Mouse (Mus musculus) cortical plate, adult 2 months (tissue): ENCODE measurements around the gene E130114P18Rik. TPM values are rescaled to one million over a fixed set of nuclear protein-coding genes. Genes with fewer than 3 reads are reported as not detected.

Source experiments
- H3K27ac ChIP-seq: fragments of 200-500 bp; 2 replicates; pipeline ENCODE4 v1.5.1; 2012; ENCODE audit warnings: low read length, control low read depth, inconsistent platforms; ENCODE audit not compliant: insufficient read depth
- H3K4me1 ChIP-seq: fragments of 200-500 bp; 2 replicates; pipeline ENCODE4 v1.6.1; 2011; ENCODE audit warnings: low read length; ENCODE audit not compliant: control insufficient read depth, insufficient read depth
- H3K4me3 ChIP-seq: fragments of 200-500 bp; 2 replicates; pipeline ENCODE4 v1.5.1; 2011; ENCODE audit warnings: mild to moderate bottlenecking, low read length, control low read depth; ENCODE audit not compliant: insufficient read depth
- CTCF ChIP-seq: fragments of 200-500 bp; IDR thresholded peaks from 2 replicates; pipeline ENCODE4 v1.5.1; 2011; ENCODE audit warnings: mild to moderate bottlenecking, control low read depth, low read length; ENCODE audit not compliant: insufficient read depth; ENCODE audit errors: extremely low read depth
- POLR2A ChIP-seq: fragments of 200-500 bp; IDR thresholded peaks from 2 replicates; pipeline ENCODE4 v1.6.1; 2011; ENCODE audit warnings: mild to moderate bottlenecking, low read length, control low read depth; ENCODE audit not compliant: insufficient read depth; ENCODE audit errors: extremely low read depth
- polyA plus RNA-seq: library from polyadenylated mRNA; depleted of rRNA; stranded (reverse); fragments of >200 nt; gene quantifications from 2 replicates; pipeline ENCODE4 v1.2.3, GENCODE M21; 2012

Gene E130114P18Rik
- polyA plus RNA-seq, 1 experiment = 12.7 TPM

DNA sequence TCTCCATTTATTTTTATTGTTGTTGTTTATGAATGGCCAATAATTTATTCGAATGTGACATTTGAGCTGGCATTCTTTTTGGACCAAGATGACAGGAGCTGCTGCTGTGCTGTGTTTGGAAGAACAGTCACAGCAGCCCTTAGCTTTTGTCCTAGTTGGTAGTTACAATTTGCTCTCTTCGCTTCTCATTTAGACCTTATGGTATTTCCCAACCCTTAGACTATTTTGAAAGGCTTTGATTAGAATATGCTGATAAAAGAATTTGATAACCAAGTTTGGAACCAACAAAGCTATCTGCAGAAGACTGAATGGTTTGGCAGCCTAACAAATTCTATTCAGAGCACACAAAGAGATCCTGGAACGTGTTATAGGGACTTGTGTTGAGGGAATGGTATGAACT lies 40.6 kb upstream of the E130114P18Rik start:
- no peak overlapping the region for H3K4me3 ChIP-seq
- no peaks in the 10 kb centered on the region for H3K4me1 ChIP-seq
- TF ChIP-seq POLR2A = no peak
- TF ChIP-seq CTCF = no peak
- no peak overlapping the region for H3K27ac ChIP-seq

DNA sequence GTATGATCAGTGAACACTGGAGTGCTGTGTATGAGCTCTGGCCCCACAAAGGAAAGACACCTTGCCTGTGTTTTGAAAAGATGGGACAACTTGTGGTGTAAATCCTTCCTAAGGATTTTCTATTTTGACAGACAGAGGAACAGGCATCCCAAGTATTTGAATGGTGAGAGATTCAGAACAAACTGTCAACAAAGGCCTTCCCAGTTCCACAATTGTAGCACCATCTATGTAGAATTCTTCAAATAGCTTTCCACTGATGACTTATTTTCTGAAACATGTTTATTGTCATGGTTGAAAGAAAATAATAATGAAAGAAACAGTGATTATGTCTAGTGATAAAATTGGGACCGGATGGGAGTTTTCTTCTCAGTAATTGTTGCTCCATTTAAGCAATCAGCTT lies 39.9 kb upstream of the E130114P18Rik start:
- Histone ChIP-seq H3K4me1 (no peaks in the 10 kb centered on the region), H3K4me3 (no peak overlapping the region)
- TF ChIP-seq POLR2A = no peak

DNA sequence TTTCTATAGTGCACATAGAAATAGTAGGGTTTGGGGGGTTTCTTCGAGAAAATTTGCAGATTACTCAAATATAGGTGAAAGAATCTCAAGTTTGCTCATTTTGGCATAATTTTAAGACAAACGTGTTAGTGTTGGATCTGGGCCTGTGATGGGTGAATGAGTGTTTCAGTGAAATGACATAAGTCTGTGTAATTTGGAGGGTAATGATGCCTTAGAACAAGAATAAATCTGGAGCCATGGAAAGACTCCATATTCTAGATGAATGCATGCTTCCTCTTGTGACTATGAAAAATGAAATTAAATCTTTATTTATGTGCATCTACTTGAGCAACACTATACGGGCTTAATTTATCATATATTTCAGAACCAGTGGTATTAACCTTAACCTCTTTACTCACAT lies 38.9 kb upstream of the E130114P18Rik start:
- Histone ChIP-seq H3K27ac (no peak overlapping the region), H3K4me3 (no peak overlapping the region), H3K4me1 (no peaks in the 10 kb centered on the region)
- TF ChIP-seq CTCF (no peak), POLR2A (no peak)

More for the DNA sequence above, 39.9 kb upstream of the E130114P18Rik start:
- H3K27ac ChIP-seq = no peak overlapping the region

DNA sequence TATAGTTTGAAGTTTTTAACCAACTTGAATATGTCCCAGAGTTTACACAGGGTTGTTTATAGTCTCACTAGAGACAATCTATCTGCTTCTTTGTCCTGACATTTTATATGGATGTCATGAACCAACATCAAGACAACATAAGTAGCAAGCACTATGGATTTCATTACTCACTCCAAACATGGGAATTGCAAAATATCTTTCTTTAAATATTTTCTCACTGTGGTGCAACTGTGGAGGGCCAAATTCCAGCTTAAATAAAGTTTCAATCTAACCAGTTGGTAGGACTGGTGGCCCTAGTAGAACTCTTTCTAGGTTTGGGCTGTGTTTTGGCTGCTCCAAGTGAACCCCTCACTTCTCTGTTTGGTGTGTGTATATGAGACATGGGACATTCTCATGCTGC lies 38.1 kb upstream of the E130114P18Rik start:
- Histone ChIP-seq H3K4me1 (no peaks in the 10 kb centered on the region), H3K27ac (no peak overlapping the region), H3K4me3 (no peak overlapping the region)
- TF ChIP-seq CTCF (no peak), POLR2A (no peak)

DNA sequence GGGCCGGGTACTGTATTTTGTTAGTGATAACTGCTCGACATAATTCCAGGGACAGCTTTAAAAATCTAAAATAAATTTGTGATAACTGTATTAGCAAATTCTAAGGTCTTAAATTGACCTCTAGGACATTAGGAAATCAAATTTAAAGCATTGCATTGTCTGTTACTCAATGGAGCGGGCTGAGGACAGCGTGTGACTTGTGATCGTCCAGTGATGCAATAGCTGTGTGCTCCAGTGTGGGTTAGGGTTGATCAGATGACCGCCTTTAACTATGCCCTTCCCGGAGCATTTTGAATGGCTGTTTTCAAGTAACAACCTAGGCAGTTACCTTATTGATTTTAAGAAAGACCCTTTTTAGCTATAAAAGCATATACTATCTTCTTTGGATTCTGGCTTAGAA lies 36.6 kb upstream of the E130114P18Rik start:
- no peak overlapping the region for H3K27ac ChIP-seq
- no peak overlapping the region for H3K4me3 ChIP-seq
- TF ChIP-seq CTCF (no peak), POLR2A (no peak)
- no peaks in the 10 kb centered on the region for H3K4me1 ChIP-seq

DNA sequence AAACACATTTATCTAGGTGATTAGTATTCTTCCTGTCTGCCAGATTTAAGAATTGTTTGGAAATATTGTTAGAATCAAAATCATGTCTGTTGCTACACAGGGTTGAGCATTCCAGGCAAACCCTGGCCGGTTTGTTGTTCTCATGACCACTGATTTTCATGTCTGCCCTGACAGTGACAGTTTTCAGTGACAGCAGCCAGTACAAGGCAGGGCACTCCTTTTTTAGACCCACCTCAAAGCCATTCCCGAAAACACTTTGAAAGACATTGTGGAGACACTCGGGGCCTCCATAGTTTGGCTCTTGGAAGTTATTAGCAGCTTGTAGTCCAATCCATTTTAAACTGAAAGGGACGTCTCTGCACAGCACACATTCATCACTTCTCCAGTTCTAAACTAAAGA lies 36.1 kb upstream of the E130114P18Rik start:
- Histone ChIP-seq H3K4me3 (no peak overlapping the region), H3K4me1 (no peaks in the 10 kb centered on the region), H3K27ac (no peak overlapping the region)
- TF ChIP-seq CTCF (no peak), POLR2A (no peak)

DNA sequence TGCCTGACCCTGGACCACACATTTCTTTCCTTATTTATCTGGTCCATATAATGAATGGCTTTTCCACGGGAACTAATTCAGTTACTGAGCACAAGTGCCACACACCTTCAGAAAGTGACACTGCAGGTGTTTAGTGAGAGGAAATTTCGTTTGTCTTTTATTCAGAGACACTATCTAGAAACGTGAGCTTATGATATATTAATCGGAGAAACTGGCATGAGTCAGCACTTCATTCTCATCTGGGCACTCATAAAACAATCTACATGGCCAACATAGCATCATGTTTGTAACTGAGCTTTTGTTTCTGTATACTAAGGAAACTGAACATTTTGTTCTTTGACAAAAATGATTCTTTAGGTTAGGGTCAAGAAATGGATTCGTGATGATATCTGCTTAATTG lies 35.2 kb upstream of the E130114P18Rik start:
- H3K4me1 ChIP-seq = no peaks in the 10 kb centered on the region
- H3K4me3 ChIP-seq = no peak overlapping the region
- TF ChIP-seq POLR2A = no peak
- TF ChIP-seq CTCF = no peak
- H3K27ac ChIP-seq = no peak overlapping the region

DNA sequence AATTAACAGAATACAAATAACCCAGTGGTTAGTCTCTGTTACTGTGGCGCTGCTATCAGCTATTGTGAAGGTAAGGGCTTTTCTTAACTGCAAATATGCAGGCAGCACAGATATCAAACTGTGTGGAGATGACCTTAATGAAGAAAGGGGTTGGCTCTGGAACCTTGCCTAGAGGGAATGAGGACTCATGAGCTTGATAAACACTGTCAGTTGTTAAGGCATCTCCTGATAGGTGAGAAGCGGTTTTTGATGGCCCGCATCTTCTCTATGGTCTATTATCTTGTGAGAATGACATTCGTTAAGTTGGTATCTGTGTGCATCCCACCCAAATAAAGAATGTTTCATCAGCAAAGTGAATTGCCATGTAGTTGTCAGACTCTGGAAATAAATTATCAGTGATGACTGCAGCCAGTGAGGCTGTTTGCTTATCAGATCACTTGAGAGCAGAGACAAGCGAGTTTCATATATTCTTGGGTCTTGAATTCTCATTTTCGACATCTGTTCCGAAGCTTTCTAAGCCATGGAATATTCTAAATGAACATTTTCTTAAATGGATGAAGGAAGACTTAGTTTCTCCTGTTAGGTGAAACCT lies 32.6 kb upstream of the E130114P18Rik start:
- TF ChIP-seq POLR2A (no peak), CTCF (no peak)
- H3K4me1 ChIP-seq = peaks cover 1% of the 10 kb centered on the region; the same call in 1 of the 2 replicates
- no peak overlapping the region for H3K4me3 ChIP-seq
- no peak overlapping the region for H3K27ac ChIP-seq

DNA sequence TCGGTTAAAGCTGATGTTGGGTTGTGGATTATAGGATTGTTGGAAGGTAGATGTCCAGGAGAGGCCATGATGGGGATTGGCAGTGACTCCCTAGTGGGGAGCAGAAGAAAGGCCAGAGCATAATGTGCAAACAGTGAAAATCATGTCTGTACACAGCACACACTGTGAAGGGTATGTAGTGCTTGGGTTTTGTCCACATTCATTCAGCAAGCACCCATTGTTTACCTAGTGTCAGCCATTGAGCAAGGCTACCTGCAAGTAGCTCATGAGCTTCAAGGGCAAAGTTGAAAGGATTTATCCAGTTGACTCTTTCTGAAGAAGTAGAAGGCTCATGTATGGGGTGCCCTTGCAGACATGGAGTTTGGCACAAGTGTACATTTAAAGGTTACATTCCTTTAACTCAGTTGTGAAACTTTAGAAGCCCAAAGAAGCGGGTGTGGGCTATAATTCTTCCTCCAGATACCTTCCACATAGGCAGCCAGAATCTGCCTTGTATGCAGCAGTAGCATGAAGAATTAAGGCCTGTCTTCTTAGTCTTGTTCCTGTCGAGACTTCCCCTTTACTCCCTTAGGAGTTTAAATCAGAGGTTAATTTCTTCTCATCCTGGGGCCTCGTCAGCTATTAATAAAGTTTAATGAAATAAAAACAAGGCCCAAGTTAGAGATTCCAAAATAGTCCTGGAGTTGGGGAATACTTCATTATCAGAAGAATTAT lies 31.9 kb upstream of the E130114P18Rik start:
- H3K4me1 ChIP-seq = peaks cover 1% of the 10 kb centered on the region; the same call in 1 of the 2 replicates
- no peak overlapping the region for H3K27ac ChIP-seq
- no peak overlapping the region for H3K4me3 ChIP-seq
- no peak for TF ChIP-seq CTCF
- TF ChIP-seq POLR2A = no peak

DNA sequence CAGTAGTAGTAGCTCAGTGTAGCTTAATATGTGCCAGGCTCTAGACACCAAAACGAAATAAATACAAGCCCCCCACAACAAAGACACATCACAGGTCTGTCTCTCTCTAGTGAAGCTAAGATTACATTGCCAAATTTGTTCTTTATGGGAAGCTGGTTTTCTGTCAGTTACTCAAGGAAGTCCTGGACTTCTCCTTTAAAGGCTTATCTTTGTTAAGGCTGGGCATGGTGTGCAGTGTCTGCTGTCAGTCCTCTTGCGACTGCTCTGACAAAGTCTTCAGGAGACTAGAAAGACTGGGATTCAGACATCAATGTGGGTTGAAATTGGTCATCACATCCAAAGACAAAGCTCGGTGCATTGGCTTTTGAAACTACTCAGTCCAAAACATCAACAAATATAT lies 31.0 kb upstream of the E130114P18Rik start:
- Histone ChIP-seq H3K27ac (no peak overlapping the region), H3K4me1 (peaks cover 1% of the 10 kb centered on the region; the same call in 1 of the 2 replicates), H3K4me3 (no peak overlapping the region)
- TF ChIP-seq POLR2A = no peak
- TF ChIP-seq CTCF = no peak
